Mouse (Mus musculus): ENCODE results near the gene Olfr1026. TPM values are rescaled to one million over a fixed set of nuclear protein-coding genes. Genes with fewer than 3 reads are reported as not detected.

The Olfr1026 gene
- not detected for total RNA-seq (2022)

- DNase-seq (ENCODE audit: low spot score in 2 of 2), result no peak
Observed at GRCm38 (mm10) chr2:85921258-85921657, at the start of gene Olfr1026. Olfr1026 (plus strand) TSS chr2:85921558.

GRCm38 (mm10) chr2:85885340-85885739 lies 36.0 kb upstream of the Olfr1026 start, which contains the start of gene Olfr1023:
Olfr1023 (plus strand) TSS chr2:85885640.
- no peak for DNase-seq (ENCODE audit: low spot score in 2 of 2)

DNA sequence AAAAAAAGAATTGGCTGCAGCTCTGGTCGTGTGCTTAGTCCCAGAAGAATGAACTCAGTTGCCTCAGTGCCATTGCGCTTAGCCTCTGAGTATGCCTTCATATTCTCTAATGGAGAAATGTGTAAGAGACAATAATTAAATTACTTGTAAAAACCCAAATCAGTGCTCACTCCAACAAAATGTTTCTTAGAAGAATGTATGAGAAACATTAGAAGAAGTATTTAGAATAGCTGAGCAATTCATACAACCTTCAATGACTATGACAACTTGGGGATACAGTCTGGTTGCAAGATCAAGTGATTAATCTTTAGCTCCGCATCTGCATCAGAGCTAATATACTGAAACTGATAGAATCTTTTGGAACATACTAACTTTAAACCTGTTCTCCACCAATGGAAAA lies 16.4 kb upstream of the Olfr1026 start, which contains the start of gene Olfr1024:
TSS of gene Olfr1024 (minus strand) at position 101 of the 400 bp plus-strand sequence.
- DNase-seq (ENCODE audit: low spot score in 2 of 2), result no peak

GRCm38 (mm10) chr2:85913197-85913596 lies 8.2 kb upstream of the Olfr1026 start:
- no peak for DNase-seq (ENCODE audit: low spot score in 2 of 2)

GRCm38 (mm10) chr2:85914893-85915292 lies 6.5 kb upstream of the Olfr1026 start, which contains the start of gene Olfr1025-ps1:
Olfr1025-ps1 (plus strand) TSS chr2:85915193.
- DNase-seq (ENCODE audit: low spot score in 2 of 2), result no peak

DNA sequence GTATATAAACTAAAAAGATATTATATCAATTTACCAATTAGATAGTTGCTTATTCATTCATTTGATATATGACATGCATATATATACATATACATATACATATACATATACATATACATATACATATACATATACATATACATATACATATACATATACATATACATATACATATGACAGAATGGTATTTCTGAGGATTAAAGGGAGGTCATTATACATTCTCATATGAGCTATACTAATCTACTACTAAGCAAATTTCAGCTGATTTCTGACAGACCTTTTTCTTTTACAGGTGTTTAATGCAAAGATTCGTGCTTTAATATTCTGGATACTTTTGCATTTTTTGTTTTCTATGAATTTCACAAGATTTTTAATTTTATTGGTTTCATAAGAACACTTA lies 28.8 kb downstream of the Olfr1026 start, which contains the start of gene Olfr1028:
TSS of gene Olfr1028 (plus strand) at position 301 of the 400 bp plus-strand sequence.
- no peak for DNase-seq (ENCODE audit: low spot score in 2 of 2)

DNA sequence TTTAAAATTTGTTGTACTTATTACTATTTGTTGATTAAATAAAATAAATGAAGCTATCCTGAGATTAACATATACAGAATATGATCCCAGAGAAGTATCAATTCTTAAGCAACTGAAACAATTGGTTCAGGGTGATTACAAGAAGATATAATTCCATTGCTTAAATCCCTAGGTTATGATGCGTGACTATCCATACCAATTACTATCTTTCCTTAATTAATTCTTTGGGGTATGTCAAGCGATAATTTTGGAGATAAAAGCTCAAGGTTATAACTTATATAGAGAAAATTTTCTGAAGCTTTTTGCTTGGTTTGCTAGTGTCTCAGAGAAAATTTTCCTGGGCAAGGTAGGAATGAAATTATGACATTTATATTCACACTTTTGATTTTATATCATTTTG lies 52.2 kb downstream of the Olfr1026 start, which contains the start of gene Olfr1029:
TSS of gene Olfr1029 (plus strand) at position 301 of the 400 bp plus-strand sequence.
- no peak for DNase-seq (ENCODE audit: low spot score in 2 of 2)

Other genes with a start within 250 kb of the Olfr1026 start
- not detected for gene Olfr1006, start 242.8 kb upstream of the Olfr1026 start, total RNA-seq (2022)
- gene Olfr1008, start 232.1 kb upstream of the Olfr1026 start, total RNA-seq (2022), result not detected
- gene Olfr1009, start 206.1 kb upstream of the Olfr1026 start, total RNA-seq (2022), result not detected
- not detected for gene Olfr1012, start 158.8 kb upstream of the Olfr1026 start, total RNA-seq (2022)
- not detected for gene Olfr1013, start 154.5 kb upstream of the Olfr1026 start, total RNA-seq (2022)
- not detected for gene Olfr1014, start 148.8 kb upstream of the Olfr1026 start, total RNA-seq (2022)
- not detected for gene Olfr1015, start 139.5 kb upstream of the Olfr1026 start, total RNA-seq (2022)
- not detected for gene Olfr1016, start 119.0 kb upstream of the Olfr1026 start, total RNA-seq (2022)
- not detected for gene Olfr1018, start 103.1 kb upstream of the Olfr1026 start, total RNA-seq (2022)
- gene Olfr1019, start 76.1 kb upstream of the Olfr1026 start, total RNA-seq (2022), result not detected
- gene Olfr1020, start 74.5 kb upstream of the Olfr1026 start, total RNA-seq (2022), result not detected
- gene Olfr1022, start 53.0 kb upstream of the Olfr1026 start, total RNA-seq (2022), result not detected
- gene Olfr1023, start 35.9 kb upstream of the Olfr1026 start, total RNA-seq (2022), result not detected
- not detected for gene Olfr1024, start 16.5 kb upstream of the Olfr1026 start, total RNA-seq (2022)
- gene Olfr1025-ps1, start 6.4 kb upstream of the Olfr1026 start, total RNA-seq (2022), result not detected
- gene Olfr1028, start 28.9 kb downstream of the Olfr1026 start, total RNA-seq (2022), result not detected
- gene Olfr1029, start 52.3 kb downstream of the Olfr1026 start, total RNA-seq (2022), result not detected
- not detected for gene Olfr1030, start 57.7 kb downstream of the Olfr1026 start, total RNA-seq (2022)
- gene Olfr1031, start 68.7 kb downstream of the Olfr1026 start, total RNA-seq (2022), result not detected
- not detected for gene Olfr1032, start 84.0 kb downstream of the Olfr1026 start, total RNA-seq (2022)
- not detected for gene Olfr1033, start 99.1 kb downstream of the Olfr1026 start, total RNA-seq (2022)
- not detected for gene Olfr1034, start 124.3 kb downstream of the Olfr1026 start, total RNA-seq (2022)
- not detected for gene Olfr1036, start 152.4 kb downstream of the Olfr1026 start, total RNA-seq (2022)
- gene Olfr1037, start 165.8 kb downstream of the Olfr1026 start, total RNA-seq (2022), result not detected
- under 1 TPM in 1 of 4 experiments, not detected in 3; 0.11 TPM for gene Olfr1039, start 214.4 kb downstream of the Olfr1026 start, total RNA-seq (2022)
- gene Olfr1040, start 225.2 kb downstream of the Olfr1026 start, total RNA-seq (2022), result not detected
- not detected for gene Olfr1042, start 240.3 kb downstream of the Olfr1026 start, total RNA-seq (2022)
- not detected for gene Olfr1043, start 246.0 kb downstream of the Olfr1026 start, total RNA-seq (2022)